Mouse (Mus musculus) 3134 (cell line): ENCODE results near the gene Gm4952.
"Not testable (repeated sequence)": the region's sequence is repeated elsewhere in the genome, so short reads cannot be mapped to it uniquely, and the experiment has no call there.

Experiments used
- DNase-seq: peaks from one replicate; pipeline ENCODE4 v3.0.0-alpha.2; 2011; ENCODE audit warnings: low spot score; ENCODE audit not compliant: insufficient read length; ENCODE audit errors: extremely low read depth

Gm4952 gene

DNA sequence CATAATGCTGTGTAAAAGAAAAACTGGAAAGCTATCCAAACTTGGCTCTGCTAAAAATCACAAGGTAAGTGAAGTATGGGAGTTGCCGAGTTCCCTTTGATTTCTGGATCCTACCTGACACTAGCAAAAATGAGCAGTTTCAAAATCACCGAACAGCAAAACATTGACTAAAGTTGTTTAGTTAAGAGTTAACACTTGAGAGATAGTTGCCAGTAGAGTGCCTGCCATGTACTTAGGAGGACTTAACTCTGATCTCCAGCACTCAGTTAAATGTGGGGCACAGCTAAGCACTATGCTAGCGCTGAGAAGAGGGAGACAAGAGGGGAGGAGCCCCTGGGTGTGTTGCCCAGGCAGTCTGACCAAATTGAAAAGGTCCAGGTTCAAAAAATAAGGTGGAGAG lies 1.1 kb upstream of the Gm4952 start:
- DNase-seq, result no peak

DNA sequence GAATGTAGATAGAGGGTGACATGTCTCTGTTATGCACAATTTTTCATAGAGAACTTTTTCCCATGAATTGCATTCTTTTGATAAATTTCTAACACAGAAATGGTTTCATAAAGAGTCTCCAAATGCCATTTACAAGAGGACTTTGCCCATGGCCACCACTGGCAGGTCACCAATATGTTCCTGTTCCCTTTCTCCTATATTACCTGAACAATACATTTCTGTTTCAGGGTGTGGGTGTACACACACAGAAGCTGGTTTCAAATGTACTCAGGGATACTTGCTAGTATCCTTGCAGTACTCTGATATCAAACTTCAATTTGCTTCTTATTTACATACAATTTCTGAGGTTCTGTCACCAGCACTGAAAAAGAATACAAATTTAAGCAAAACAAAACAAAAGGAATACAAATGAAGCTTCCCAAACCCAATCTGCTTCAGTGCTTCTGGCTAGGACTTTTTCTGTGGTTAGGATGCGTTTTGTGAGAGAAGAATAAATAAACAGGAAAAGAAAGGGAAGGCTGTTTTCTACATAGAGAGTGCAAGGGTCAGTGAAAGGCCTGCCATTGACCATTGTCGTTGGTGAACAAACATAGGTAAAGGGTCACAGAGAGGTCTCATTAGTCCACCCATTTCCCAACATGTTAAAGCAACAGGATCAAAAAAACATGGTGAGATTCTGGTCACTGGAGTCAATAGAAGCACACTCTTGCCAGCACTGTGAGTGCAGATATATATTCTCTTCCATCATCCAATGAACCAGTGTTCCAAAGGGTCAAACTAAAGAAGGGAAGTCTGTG lies 1.1 kb downstream of the Gm4952 start:
- no peak for DNase-seq

DNA sequence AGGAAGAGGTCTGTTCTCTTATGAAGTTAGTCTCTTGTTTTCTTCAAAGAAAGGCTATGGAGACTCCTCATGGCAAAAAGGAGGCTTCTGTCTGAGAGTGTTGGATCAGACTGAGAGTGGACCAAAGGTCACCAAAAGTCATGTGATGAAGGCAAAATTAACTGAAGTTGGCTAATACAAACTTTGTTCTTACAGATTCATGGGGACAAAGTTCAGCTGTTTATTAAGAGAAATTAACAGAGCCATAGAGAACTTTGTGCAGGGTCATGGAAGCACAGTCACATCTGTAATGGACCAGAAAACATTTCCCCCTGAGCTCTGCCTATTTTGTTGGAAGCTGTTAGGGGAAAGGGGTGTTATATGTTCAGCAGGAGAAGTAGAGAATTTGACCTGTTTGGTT lies 8.6 kb downstream of the Gm4952 start:
- no peak for DNase-seq

DNA sequence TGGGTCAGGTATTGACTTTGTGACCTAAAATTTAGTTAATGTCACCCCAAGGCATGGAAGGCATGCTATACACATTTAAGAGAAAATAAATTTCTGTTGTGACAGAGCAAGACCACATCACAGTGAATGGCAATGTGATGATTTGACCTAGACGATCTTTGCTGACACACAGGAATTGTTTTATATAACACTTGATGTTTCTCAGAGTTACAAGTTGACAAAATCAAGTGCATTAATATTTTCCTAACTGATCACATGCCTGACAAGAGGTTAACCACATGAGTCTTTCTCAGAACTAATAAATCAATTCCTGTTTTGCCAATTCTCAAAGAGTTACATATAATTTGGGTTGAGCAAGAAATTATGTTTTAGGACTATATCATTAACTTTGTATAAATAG lies 13.9 kb downstream of the Gm4952 start:
- DNase-seq, result no peak

DNA sequence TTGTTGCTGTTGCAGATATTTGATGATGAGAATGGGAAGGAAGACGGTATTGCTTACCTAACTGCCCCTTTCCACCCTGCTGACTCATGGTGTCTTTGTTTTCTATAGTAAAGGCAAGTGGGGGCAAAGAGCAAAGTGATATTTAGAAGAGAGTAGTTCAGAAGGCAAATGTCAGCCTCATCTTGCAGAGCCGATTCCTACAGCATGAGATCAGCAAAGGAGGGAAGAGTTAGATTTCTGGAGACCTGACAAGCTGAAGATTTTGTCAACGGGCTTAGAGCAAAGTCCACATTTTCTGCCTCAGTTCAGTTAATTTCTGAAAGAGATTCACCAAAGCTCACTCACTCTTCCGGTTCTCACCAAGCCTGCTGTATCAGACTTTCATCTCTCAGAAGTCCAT lies 33.4 kb downstream of the Gm4952 start, which contains the start of gene Glyat:
Gene Glyat (plus strand): TSS at position 133 of the 400 bp plus-strand sequence.
- no peak for DNase-seq

DNA sequence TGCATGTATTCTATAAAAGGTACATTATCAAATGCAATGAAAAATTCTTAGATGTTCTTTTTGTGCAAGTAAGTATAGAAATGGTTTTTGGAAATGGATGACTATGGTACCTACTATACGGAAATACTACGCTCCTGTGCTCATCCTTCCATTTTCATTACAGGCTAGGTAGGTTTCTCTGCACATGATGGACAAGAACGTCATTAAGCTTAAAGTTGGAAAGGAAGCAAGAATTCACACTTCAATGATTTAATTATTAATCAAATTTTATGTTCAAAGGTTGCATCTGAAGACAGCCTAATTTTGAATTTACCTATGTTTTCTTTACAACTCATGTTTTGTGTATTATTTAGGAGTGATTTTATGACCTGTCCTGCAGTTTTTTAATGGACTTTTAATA lies 34.5 kb downstream of the Gm4952 start:
- no peak for DNase-seq

DNA sequence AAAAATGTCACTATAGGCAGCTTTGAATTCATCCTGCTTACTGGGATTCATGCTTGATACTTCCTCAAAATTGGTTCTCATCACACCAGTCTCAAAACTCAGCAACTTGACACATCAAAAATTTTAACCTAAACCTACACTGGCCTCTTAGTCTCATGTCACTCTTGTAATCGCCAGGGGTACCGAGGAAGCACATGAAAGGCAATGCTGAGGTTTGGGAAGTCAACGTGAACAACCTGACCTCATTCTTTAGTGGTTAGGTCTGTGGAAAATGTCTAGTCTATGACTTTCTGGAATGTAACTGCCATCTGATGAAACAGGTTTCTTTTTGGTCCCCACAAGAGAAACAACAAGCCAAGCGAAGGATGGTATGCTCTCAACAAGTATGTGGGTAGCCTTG lies 35.2 kb downstream of the Gm4952 start:
- no peak for DNase-seq

DNA sequence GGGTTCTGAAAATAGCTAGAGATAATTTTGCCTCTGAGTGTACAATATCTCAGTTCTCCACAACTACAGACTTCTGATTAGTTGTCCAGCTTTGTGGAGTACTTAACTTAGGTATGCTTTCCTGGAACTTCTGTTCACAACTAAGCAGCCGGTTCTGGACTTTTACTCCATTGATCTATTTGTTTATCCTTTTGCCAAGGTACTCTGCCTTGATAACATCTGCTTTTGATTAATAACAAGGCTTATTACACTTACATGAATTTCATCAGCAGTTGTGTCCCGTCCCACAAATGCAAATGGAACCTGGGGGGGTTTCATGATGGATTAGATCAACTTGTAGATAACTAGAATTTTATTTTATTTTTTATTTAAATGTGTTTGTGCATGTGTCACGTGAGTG lies 37.1 kb downstream of the Gm4952 start:
- DNase-seq, result no peak

DNA sequence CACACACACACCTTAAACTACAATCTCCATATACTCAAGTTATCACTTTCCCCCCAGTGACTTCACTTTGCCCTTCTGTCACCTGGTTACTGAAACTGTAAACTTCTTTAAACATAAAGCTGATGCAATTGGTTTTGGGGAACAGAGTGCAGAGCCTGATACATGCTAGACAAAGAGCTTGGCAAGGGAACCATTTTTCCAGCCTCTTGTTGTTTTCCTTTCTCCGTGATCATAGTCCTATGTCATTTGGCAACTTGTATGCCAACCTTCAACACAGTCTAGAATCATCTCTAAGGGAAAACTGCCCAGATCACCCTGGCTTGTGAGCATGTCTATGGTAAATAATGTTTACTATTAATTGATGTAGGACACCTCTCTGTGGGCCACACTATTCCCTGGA lies 38.3 kb downstream of the Gm4952 start:
- no peak for DNase-seq

DNA sequence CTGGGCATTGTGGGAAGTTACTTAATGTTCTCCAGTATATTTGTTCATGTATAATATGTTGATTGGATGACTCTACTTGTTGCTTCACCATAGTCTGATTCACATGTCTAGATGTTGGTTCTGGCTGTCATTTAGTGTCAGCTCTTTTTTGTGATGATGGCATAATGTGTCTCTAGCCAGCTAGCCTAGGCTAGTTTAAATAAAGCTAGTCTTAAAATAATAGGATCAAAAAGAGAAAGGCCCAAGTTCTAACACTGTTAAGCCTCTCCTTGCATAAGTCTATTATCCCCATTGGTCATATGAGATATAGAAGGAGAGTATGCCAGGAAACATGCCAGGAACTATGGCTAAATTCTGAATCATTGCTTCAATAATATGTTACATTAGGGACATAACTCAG lies 49.7 kb downstream of the Gm4952 start:
- no peak for DNase-seq

DNA sequence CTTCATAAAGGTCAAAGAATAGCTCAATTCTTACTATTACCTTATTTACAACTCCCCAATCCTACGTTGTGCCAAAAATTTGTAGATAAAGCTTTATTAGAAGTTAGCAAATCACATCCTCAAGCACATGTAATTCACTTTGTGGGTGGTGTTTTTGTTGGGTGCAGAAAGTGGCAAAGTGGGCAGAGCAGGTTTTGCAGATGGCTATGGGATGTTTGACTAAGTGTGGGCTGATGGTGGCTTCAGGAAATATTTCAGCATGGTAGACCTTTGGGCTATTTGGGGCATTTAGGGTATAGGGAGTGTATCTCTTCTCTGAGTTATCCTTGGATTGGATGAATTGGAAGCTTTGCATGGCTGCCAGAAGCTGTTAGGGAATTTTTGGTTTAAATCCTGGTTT lies 66.4 kb downstream of the Gm4952 start:
- no peak for DNase-seq

DNA sequence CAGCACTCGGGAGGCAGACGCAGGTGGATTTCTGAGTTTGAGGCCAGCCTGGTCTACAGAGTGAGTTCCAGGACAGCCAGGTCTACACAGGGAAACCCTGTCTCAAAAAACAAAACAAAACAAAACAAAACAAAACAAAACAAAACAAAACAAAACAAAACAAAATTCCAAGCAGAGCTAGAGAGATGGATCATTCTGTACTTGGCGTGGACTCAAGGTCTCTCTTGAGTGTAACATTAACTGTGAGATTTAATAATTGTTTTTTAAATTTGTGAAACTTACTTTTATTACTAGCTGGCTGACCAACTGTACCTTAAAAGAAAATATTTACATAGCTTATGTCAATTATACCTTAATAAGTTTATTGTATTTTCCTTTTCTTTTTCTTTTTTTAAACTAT lies 68.8 kb downstream of the Gm4952 start:
- DNase-seq, result not testable (repeated sequence)

DNA sequence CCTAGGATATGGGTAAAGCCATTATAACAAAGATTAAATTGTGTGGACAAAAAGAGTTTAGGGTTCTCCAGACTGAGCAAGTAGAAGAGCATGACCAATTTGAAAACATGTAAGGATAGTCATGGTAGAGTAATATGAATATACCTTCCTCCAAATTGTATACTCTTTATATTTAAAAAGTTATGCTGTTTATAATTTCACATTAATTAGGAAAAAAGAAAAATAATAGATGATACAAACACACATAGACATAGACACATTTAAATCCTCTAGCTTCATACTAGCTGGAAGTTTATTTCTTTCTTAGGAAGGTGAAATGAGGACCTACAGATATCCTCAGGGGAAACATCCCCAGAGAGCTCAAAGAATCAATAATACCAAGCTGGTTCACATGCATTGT lies 70.4 kb downstream of the Gm4952 start, which contains the start of gene Olfr1442:
Gene Olfr1442 (plus strand): TSS at position 301 of the 400 bp plus-strand sequence.
- DNase-seq, result no peak

DNA sequence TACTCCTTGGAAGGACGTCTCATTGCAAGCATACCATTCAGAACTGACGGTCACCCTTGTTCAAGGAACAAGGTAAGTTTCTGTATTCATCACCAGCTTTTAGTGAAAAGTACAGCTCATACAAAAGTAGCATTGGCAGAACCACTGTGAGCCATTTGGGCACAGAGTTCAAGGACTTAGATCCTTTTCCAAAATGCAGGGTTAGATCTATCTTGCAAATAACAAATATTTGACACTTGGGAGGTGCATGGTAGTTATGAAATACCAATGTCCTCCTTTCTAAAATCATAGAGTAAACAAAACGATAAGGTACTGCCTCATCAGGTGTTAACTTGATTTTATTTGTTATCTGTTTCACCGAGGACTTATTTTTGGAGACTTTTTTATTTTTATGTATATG lies 71.3 kb downstream of the Gm4952 start:
- DNase-seq, result no peak

DNA sequence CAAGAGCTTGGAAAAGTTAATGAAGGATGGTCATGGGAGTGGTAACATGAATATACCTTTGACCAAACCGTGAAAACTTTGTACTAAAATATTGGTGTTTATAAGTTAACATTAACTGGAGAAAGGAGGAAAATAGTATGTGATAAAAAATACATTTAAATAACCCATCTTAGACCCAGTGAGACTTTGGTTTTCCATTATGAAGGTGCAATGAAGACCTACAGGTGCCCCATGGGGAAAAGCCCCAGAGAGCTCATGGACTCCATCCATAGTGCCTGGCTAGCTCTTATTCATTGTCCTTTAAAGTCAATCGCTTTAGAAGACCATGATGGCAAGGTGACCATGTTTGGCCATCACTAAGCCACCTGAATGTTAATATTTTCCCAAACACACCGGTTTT lies 78.0 kb downstream of the Gm4952 start, which contains the start of gene Olfr1443:
Gene Olfr1443 (plus strand): TSS at position 301 of the 400 bp plus-strand sequence.
- DNase-seq, result no peak
